Mouse (Mus musculus) ovary, adult 18-20 months (tissue): ENCODE data around the gene Entr1.

ENCODE experiments used
- DNase-seq: peaks from one replicate; pipeline ENCODE4 v3.0.0; 2022; ENCODE audit warnings: low spot score, mixed read lengths

Entr1 gene

DNA sequence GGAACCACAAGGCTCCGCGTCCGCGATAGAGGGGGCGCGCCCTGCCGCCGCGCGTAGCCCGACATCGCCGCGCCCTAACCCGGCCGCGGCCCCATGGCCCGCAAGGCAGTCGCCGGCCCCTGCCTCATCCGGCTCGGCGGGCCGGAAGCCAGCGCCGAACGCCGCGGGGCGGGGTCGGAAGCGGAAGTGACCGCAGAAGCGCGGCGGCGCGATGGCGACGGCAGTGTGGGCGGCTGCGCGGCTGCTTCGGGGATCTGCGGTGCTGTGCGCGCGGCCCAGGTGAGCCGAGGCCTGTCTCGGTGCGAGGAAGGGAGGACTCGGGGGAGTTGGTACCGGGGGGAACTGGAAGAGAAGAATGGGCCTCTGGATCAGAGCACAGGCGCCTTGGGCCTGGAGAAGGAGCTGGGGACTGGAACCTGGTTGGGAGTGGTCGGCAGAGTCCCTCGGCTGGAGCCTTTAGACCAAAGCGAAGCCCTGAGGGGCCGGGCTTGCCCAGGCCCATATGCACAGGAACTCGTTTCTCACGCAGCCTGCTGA lies at the start of gene Entr1, which contains the start of gene Pmpca:
TSS of gene Entr1 (minus strand) at position 163 of the 537 bp plus-strand sequence.
TSS of gene Pmpca (plus strand) at position 186 of the 537 bp plus-strand sequence.
- DNase-seq, result peak; percentile 67

- DNase-seq, result no peak
Measured at GRCm38 (mm10) chr2:26438373-26438772, 49.3 kb upstream of the Entr1 start.

DNA sequence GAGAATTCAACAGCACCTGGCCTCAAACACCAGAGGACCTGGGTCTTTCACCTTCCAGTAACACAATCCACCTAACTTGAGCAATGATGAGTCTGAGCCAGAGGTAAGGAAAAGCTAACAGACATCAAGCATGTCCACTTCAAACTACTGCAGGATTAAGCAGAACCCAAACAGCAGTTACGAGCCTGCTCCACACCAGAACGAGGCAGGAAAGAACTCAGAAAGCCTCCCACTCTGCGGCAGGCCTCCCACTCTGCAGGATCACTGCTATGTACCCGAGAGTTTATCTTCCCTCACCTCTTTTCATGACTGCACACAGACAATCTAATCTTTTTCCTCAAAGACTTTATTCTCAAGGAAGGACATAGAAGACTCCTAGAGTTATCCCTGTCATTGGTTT lies 48.1 kb upstream of the Entr1 start:
- no peak for DNase-seq

GRCm38 (mm10) chr2:26434791-26435572 lies 45.9 kb upstream of the Entr1 start:
- DNase-seq, result no peak

GRCm38 (mm10) chr2:26429851-26430250 lies 40.7 kb upstream of the Entr1 start:
- no peak for DNase-seq

DNA sequence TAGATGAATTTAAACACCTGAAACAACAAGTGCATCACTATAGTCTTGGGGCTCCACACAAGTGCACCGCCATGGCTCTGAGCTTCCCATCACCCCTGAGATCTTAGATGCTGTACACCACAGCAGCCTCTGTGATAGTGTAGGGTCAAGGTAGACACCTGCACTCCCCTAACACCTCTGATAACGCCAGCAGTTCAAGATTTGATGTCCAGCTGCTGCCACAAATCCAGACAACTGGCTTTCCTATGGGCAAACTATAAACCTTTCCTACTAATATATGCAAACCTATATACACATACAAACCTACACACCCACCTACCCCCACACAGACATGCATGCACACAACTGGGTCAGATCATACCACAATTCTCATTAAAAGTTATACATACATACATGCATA lies 35.4 kb upstream of the Entr1 start:
- no peak for DNase-seq

DNA sequence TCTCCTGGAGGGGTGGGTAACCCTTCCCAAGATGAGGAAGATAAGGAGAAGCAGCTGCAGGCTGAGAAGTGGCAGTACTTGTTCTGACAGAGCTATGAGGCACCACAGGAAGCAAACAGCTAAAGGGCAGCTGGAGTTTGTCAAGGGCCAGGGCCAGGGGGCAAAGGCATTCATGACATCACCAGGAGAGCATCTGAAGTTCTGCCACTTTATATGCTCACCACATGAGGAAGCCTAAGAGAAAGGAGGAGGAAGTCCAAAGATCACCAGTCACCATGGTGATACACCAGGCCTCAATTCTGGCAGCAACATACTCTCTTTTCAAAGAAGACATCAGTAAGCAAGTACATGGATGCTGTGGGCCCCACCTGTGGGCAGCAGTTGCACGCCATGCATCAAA lies 34.0 kb upstream of the Entr1 start:
- no peak for DNase-seq

DNA sequence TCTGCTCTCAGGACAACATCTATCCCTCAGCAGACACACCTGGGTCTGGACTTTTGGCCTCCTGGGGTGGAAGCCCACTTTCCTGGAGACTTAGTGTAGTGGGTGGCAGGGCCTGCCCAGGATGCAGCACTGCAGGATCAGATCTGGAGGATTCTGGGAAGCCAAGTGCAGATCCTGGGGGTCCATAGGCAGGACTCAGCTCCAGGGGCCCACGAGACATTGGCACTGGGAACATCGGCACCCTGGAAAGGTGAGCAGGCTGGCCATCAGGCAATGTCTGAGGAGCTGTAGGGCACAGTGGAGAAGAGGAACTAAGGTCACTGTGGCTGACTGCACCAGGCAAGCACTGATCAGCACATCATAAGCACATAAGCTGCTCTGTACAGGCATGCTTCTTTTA lies 32.9 kb upstream of the Entr1 start:
- DNase-seq, result no peak

DNA sequence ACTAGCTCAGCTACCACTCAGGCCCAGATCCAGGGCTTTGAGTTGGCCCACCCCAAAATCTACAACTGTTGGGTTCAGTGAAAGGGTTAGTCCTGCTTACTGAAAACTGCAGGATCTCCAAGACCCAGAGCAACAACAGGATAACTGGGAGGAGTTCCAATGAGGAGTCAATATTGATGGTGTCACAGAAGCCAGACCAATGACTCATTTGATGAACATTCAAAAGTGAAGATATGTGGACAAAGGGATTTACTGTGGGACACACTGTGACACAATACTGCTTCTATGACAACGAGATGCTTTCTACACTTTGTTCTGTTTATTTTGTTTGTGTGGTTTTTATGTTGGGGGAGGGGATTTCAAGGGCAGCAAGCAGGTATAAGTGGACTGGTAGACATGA lies 29.0 kb upstream of the Entr1 start:
- DNase-seq, result no peak

GRCm38 (mm10) chr2:26417066-26417465 lies 27.9 kb upstream of the Entr1 start:
- no peak for DNase-seq

- DNase-seq, result peak; percentile 68
Measured at GRCm38 (mm10) chr2:26410931-26411411, 21.9 kb upstream of the Entr1 start.

GRCm38 (mm10) chr2:26410091-26410490 lies 21.0 kb upstream of the Entr1 start:
- DNase-seq, result no peak

DNA sequence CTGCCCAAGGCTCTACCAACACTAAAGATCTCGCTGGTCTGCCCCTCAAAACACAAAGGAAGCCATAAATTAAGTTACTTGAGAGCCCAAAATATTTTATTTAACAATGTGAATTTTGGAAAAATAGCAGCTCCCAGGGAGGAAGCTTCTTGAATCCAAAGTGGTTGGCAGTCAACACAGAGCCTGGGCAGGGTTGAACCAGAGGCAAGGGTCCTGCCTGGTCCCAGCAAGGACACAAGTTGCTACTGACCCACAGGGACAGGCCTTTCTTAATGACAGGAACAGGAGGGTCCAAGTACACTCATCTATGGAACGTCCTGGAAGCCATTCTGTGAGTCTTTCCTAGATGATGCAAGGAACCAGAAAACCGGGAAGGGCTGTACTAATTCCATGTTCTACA lies 20.2 kb upstream of the Entr1 start:
- no peak for DNase-seq

DNA sequence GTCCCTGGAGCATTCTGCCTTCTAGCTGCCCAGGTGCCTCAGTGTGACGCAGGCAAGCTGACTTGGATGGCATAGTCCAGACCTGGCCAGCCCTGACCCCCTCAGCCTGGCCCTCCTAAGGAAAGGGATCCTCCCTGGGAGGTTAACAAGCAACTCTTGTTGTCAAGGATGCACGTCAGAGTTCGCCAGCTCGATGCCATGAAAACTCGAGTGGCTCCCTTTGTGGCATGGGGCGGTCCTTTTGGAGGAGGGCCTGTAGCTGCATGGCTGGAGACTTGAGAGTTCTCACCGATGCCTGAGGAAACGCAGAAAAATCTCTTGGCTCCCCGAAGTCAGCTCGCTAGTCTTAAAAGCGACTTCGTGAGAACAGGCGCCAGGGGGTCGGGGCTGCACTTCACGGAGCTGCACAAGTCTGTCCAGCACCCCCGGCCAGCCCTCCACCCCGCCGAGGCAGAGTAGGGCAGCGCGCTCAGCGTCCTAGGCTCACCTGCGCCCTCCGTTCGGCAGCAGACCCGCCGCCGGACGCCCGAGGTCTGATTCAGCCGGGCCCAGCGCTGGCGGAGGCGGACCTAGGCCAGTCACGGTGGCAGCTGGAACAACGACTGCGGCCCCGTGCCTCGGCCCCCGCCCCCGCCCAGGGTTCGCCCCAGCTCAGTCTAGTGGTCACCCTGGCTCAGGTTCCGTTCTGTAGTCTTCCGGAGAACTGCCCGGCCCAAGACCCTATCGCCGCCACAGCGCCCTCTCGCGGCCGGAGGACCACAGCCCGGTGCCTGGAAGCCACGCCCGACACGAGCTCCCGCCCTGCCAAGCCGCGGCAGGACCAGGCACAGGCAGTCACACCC lies 19.6 kb upstream of the Entr1 start, which contains the start of gene Inpp5e:
TSS of gene Inpp5e (minus strand) at position 689 of the 842 bp plus-strand sequence.
- DNase-seq, result peak; percentile 91

- DNase-seq, result no peak
Measured at GRCm38 (mm10) chr2:26403306-26403705, 14.2 kb upstream of the Entr1 start.

DNA sequence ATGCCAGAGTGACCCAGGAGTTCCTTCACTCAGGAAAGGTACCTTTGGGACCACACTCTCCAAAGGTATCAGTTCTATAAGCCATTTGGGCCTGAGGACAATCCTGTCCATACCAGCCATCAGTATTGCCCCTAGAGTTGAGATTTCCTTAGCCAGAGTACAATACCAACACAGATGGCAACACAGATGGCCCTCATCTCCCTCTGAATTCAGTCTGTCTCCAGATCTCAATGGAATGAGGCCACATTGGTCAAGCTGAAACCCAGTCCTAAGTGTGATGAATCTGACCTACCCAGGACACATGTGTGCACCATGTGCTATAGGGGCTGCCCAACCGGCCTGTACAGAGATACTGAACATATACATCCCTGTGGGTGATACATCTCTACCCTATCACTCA lies 13.1 kb upstream of the Entr1 start:
- DNase-seq, result no peak

GRCm38 (mm10) chr2:26401023-26401422 lies 11.9 kb upstream of the Entr1 start:
- no peak for DNase-seq

DNA sequence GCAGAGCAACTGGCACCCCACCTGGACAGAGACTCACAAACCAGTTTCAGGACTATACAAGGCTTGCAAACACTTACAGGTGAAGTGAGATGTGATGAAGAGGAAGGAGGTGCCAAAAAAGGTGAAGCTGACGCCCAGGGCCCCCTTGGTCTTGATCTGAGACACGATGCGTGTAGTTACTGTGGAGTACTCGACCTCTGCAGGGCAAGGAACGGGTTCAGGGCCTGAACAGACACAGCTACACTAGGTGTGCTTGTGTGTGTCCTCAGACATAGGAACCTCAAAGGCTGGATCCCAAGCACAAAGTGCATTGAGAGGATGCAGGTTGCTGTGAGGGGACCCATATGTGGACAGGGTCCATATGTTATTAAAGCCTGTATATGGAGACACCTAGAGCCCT lies 11.2 kb upstream of the Entr1 start:
- no peak for DNase-seq

DNA sequence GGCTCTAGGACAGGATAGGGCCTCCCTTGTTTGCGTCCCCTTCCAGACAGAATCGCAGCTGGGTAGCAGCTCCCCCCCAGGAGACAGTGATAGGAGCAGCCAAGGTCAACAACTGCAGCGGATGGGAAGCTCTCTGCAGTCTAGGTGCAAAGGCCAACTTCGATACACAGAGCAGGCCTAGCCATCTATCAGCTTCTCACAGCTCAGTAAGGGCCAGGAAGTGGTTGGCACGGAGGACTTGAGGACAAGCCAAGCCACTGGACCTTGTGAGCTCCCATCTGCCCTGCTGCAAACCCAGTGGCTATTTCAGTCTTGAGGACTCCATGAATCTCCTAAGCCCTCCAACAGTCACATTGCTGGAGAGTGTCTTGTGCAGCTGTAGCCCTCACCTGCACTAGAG lies 10.5 kb upstream of the Entr1 start:
- no peak for DNase-seq

GRCm38 (mm10) chr2:26398978-26399377 lies 9.9 kb upstream of the Entr1 start:
- DNase-seq, result no peak

GRCm38 (mm10) chr2:26391617-26392016 lies 2.5 kb upstream of the Entr1 start:
- DNase-seq, result no peak

- no peak for DNase-seq
Measured at GRCm38 (mm10) chr2:26390954-26391353, 1.8 kb upstream of the Entr1 start.
